Mouse (Mus musculus) forebrain, embryonic 12.5 days (tissue): ENCODE measurements around the gene 2610528J11Rik. TPM values are rescaled to one million over a fixed set of nuclear protein-coding genes. Genes with fewer than 3 reads are reported as not detected.

Experiments
- ATAC-seq: fragments of 200-750 bp; cut with Nextera tagmentation; 2 replicates; pipeline ENCODE4 v1.8.0; 2017; ENCODE audit warnings: moderate TSS enrichment; ENCODE audit not compliant: low FRiP score
- H3K27ac ChIP-seq: fragments of 300-500 bp; sonication (generic); 2 replicates; pipeline ENCODE4 v1.5.1; 2016; ENCODE audit warnings: mild to moderate bottlenecking
- H3K27me3 ChIP-seq: fragments of 300-500 bp; sonication (generic); 2 replicates; pipeline ENCODE4 v1.6.1; 2016; ENCODE audit warnings: mild to moderate bottlenecking
- H3K36me3 ChIP-seq: fragments of 300-500 bp; sonication (generic); replicated peaks from 2 replicates; pipeline ENCODE4 v1.6.1; 2016; ENCODE audit warnings: mild to moderate bottlenecking
- H3K4me1 ChIP-seq: fragments of 300-500 bp; sonication (generic); 2 replicates; pipeline ENCODE4 v1.6.1; 2016
- H3K4me2 ChIP-seq: fragments of 300-500 bp; sonication (generic); 2 replicates; pipeline ENCODE4 v1.6.1; 2016; ENCODE audit warnings: mild to moderate bottlenecking, moderate library complexity
- H3K4me3 ChIP-seq: fragments of 300-500 bp; sonication (generic); replicated peaks from 2 replicates; pipeline ENCODE4 v1.5.1; 2016; ENCODE audit warnings: mild to moderate bottlenecking
- H3K9ac ChIP-seq: fragments of 300-500 bp; sonication (generic); 2 replicates; pipeline ENCODE4 v1.6.1; 2016; ENCODE audit warnings: mild to moderate bottlenecking
- H3K9me3 ChIP-seq: fragments of 300-500 bp; sonication (generic); 2 replicates; pipeline ENCODE4 v1.6.1; 2016
- WGBS: fragments of 180-500 bp; shearing (Covaris S2); methylation state at CpG from one replicate; pipeline ENCODE4 v1.1.7; 2016; 5-methylcytosine and 5-hydroxymethylcytosine counted together
- polyA plus RNA-seq: library from polyadenylated mRNA; unstranded; fragments of >200 nt; fragmentation: Nextera tagmentation; extraction: Ambion mirVana; gene quantifications from 2 replicates; pipeline ENCODE4 v1.2.1, GENCODE M21; 2016

The 2610528J11Rik gene
- polyA plus RNA-seq, 1 experiment from 2014 or later, result 0.27 TPM

- no peak overlapping the region for H3K4me2 ChIP-seq
- WGBS, result 9% methylated on average over 6 of the region's 6 CpGs
- ATAC-seq, result peak; percentile 57; the same call in 1 of the 2 replicates
- no peaks in the 10 kb centered on the region for H3K4me1 ChIP-seq
- no peak overlapping the region for H3K4me3 ChIP-seq
- peaks cover 10% of the 10 kb centered on the region for H3K27me3 ChIP-seq
- H3K9me3 ChIP-seq, result no peaks in the 10 kb centered on the region
- H3K9ac ChIP-seq, result no peak overlapping the region
- no peaks in the 10 kb centered on the region for H3K36me3 ChIP-seq
- no peak overlapping the region for H3K27ac ChIP-seq
Measured at GRCm38 (mm10) chr4:118576097-118576496, 49.3 kb downstream of the 2610528J11Rik start.

- Histone ChIP-seq H3K27me3 (peaks cover 10% of the 10 kb centered on the region), H3K4me2 (no peak overlapping the region), H3K9me3 (0 out of 2 replicates have a peak, but pooled peaks cover 1% of the 10 kb centered on the region), H3K36me3 (no peaks in the 10 kb centered on the region), H3K4me1 (0 out of 2 replicates have a peak, but pooled peaks cover 4% of the 10 kb centered on the region), H3K9ac (no peak overlapping the region), H3K27ac (no peak overlapping the region), H3K4me3 (no peak overlapping the region)
- no peak for ATAC-seq
- 55% methylated on average over 13 of the region's 13 CpGs for WGBS
Measured at GRCm38 (mm10) chr4:118579313-118579712, 52.5 kb downstream of the 2610528J11Rik start.

Other genes starting within 250 kb of the 2610528J11Rik start
- gene Ptprf, start 235.6 kb upstream of the 2610528J11Rik start, polyA plus RNA-seq, result 118 and 122 TPM in 2 replicates
- 15.4 and 15.9 TPM in 2 replicates for gene Szt2, start 117.7 kb upstream of the 2610528J11Rik start, polyA plus RNA-seq
- 144 and 154 TPM in 2 replicates for gene Med8, start 117.7 kb upstream of the 2610528J11Rik start, polyA plus RNA-seq
- gene Elovl1, start 98.9 kb upstream of the 2610528J11Rik start, polyA plus RNA-seq, result 27.7 and 30.1 TPM in 2 replicates
- 299 and 306 TPM in 2 replicates for gene Cdc20, start 89.6 kb upstream of the 2610528J11Rik start, polyA plus RNA-seq
- 0.37 and 0.95 TPM in 2 replicates for gene Mpl, start 69.5 kb upstream of the 2610528J11Rik start, polyA plus RNA-seq
- gene Tie1, start 36.9 kb upstream of the 2610528J11Rik start, polyA plus RNA-seq, result 15.4 and 15.6 TPM in 2 replicates
- 0.36 TPM in 1 of 2 replicates, not detected in the other for gene Tmem125, start 17.0 kb downstream of the 2610528J11Rik start, polyA plus RNA-seq
- gene Cfap57, start 93.8 kb downstream of the 2610528J11Rik start, polyA plus RNA-seq, result 0.74 and 0.89 TPM in 2 replicates
- gene Ebna1bp2, start 93.8 kb downstream of the 2610528J11Rik start, polyA plus RNA-seq, result 193 and 200 TPM in 2 replicates
- not detected in 2 replicates for gene Olfr62, start 132.0 kb downstream of the 2610528J11Rik start, polyA plus RNA-seq
- gene Olfr1342, start 165.8 kb downstream of the 2610528J11Rik start, polyA plus RNA-seq, result 0.12 TPM in 1 of 2 replicates, not detected in the other
- gene Olfr1341, start 176.5 kb downstream of the 2610528J11Rik start, polyA plus RNA-seq, result not detected in 2 replicates
- not detected in 2 replicates for gene Olfr1340, start 193.1 kb downstream of the 2610528J11Rik start, polyA plus RNA-seq
- gene Olfr1339, start 205.2 kb downstream of the 2610528J11Rik start, polyA plus RNA-seq, result not detected in 2 replicates
- gene Olfr1338, start 231.7 kb downstream of the 2610528J11Rik start, polyA plus RNA-seq, result not detected in 2 replicates